Mouse (Mus musculus): Measurements from ENCODE around the gene Ang. TPM values are rescaled to one million over a fixed set of nuclear protein-coding genes. Genes with fewer than 3 reads are reported as not detected.

Gene Ang
- 3.6 TPM for polyA plus RNA-seq (2017; shearing (Covaris generic))

DNA sequence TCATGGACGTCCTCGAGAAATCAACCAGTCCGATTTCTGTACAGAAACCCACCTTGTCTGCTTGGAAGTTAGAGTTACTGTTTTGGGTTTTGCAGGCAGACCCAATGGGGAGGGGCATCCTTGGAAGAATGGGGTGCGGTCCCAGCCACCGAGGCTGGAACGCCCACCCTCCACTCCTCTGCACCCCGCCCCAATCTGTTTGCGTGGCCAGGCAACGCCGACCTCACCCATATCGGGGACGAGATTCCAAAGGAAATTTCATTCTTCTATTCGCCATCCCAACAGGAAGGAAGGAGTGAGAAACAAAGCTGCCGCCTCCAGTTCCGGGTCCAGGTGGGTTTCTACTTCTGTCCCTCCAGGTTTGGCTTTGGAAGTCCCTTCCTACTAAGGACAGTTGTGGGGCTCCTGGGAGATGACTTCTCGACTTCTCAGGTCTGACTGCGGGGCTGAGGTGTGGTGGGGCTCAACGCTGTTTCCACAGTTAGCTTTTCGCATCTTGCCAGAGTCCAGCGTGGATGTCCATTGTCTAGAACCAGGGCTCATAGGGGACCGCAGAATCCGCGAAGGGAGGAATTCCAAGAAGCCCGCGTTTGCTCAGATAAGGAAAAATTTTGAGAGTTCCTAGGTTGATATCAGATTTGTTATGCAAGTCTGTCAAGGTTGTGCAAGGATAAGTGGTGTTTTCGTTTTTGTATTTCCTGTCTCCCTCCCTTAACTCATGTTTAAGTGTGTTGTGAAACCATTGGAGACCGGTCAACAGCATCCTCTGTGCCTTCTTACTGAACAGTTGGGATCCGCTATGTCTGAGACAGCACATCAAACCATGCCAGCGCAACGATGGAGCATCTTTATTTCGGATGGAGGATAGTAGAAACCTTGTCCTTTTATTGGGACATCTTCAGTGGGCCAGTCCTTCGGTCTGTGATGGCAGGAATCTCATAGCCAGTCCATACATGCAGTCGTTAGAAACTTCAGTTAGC lies at the start of gene Ang, which contains the start of gene Rnase4:
Gene Ang (plus strand): TSS at position 230 of the 980 bp plus-strand sequence.
Gene Rnase4 (plus strand): TSS at position 157 of the 980 bp plus-strand sequence.

DNA sequence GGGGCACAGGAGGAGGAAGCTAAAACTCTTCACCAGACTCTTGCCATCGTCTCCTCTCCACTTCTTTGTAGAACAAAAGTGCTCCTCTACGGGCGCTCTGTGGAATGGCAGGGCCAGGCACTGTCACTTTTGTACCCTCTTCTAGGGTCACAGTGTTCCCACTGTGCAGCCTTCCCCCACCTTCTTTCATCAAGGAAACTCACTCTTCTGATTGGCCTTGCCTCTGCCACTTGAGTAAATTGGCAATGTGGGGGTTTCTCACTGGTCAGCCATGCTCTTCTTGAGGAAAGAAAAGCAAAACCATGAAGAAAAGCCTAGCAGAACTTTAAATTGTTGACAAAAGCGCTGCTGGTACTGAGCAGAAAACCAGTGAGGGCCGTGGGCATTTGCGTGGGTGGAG lies 49.2 kb upstream of the Ang start, which contains the start of gene Rnase9:
Gene Rnase9 (minus strand): TSS at position 101 of the 400 bp plus-strand sequence.

GRCm38 (mm10) chr14:51050063-51050462 lies 40.9 kb upstream of the Ang start, which contains the start of gene Rnase11:
Gene Rnase11, minus strand, starts transcription at chr14:51050163.

GRCm38 (mm10) chr14:51057401-51057831 lies 33.5 kb upstream of the Ang start, which contains the start of gene Rnase12:
Gene Rnase12, minus strand, starts transcription at chr14:51057661.

GRCm38 (mm10) chr14:51074335-51074734 lies 16.6 kb upstream of the Ang start, which contains the start of gene Olfr750:
Gene Olfr750, minus strand, starts transcription at chr14:51074435.

DNA sequence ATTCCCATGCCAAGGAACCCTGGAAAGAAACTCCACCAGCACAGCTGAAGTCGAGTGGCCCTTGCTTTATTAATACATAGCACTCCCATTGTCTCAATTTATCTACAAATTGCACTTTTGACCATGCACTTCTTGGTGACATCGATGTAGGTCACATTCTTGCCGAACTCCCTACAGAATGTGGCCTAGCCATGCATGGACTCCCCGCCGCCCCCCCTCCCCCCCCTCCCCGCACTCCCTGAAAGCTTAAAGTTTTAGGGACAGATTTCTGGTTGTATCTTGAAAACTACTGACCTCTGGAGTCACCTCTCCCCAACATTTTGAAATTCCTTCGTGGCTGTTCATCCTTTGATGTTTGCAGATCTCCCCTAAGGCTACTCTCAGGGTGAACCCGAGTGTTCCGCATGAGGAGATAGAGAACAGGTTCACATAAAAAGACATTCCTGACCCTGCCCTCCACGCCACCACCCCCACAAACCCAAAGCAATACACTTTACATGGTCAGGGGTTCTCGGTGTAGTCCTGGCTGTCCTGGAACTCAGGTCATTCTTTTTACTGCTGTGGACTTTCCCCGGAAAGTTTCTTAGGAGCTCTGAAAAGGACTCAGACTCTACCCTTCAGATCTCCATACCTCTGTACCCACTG lies 23.1 kb downstream of the Ang start, which contains the start of gene Eddm3b:
Gene Eddm3b (plus strand): TSS at position 511 of the 645 bp plus-strand sequence.

GRCm38 (mm10) chr14:51146685-51147084 lies 55.7 kb downstream of the Ang start, which contains the start of gene Rnase1:
Gene Rnase1, minus strand, starts transcription at chr14:51146785.

Other genes starting within 250 kb of the Ang start
- 28.8 TPM for gene Tep1, start 220.6 kb upstream of the Ang start, polyA plus RNA-seq (2017; shearing (Covaris generic))
- 0.05 TPM for gene Klhl33, start 193.6 kb upstream of the Ang start, polyA plus RNA-seq (2017; shearing (Covaris generic))
- 70.8 TPM for gene Osgep, start 166.3 kb upstream of the Ang start, polyA plus RNA-seq (2017; shearing (Covaris generic))
- 86.5 TPM for gene Apex1, start 166.2 kb upstream of the Ang start, polyA plus RNA-seq (2017; shearing (Covaris generic))
- gene Pip4p1, start 160.3 kb upstream of the Ang start, polyA plus RNA-seq (2017; shearing (Covaris generic)) = 6.1 TPM
- gene Pnp, start 160.1 kb upstream of the Ang start, polyA plus RNA-seq (2017; shearing (Covaris generic)) = 55.3 TPM
- not detected for gene Gm49342, start 146.6 kb upstream of the Ang start, polyA plus RNA-seq (2017; shearing (Covaris generic))
- 1.1 TPM for gene Pnp2, start 135.2 kb upstream of the Ang start, polyA plus RNA-seq (2017; shearing (Covaris generic))
- not detected for gene Rnase10, start 83.4 kb upstream of the Ang start, polyA plus RNA-seq (2017; shearing (Covaris generic))
- gene Rnase9, start 49.3 kb upstream of the Ang start, polyA plus RNA-seq (2017; shearing (Covaris generic)) = not detected
- gene Rnase11, start 41.0 kb upstream of the Ang start, polyA plus RNA-seq (2017; shearing (Covaris generic)) = not detected
- not detected for gene Rnase12, start 33.5 kb upstream of the Ang start, polyA plus RNA-seq (2017; shearing (Covaris generic))
- gene Olfr750, start 16.7 kb upstream of the Ang start, polyA plus RNA-seq (2017; shearing (Covaris generic)) = not detected
- gene Rnase4, start 73 bp upstream of the Ang start, polyA plus RNA-seq (2017; shearing (Covaris generic)) = 19.2 TPM
- gene Eddm3b, start 23.3 kb downstream of the Ang start, polyA plus RNA-seq (2017; shearing (Covaris generic)) = not detected
- gene Rnase6, start 32.8 kb downstream of the Ang start, polyA plus RNA-seq (2017; shearing (Covaris generic)) = 0.93 TPM
- gene Rnase1, start 55.6 kb downstream of the Ang start, polyA plus RNA-seq (2017; shearing (Covaris generic)) = not detected
- not detected for gene Rnase2b, start 71.1 kb downstream of the Ang start, polyA plus RNA-seq (2017; shearing (Covaris generic))
- gene Ang2, start 108.0 kb downstream of the Ang start, polyA plus RNA-seq (2017; shearing (Covaris generic)) = not detected
- not detected for gene Ear14, start 112.2 kb downstream of the Ang start, polyA plus RNA-seq (2017; shearing (Covaris generic))
- gene Rnase2a, start 165.0 kb downstream of the Ang start, polyA plus RNA-seq (2017; shearing (Covaris generic)) = not detected

All from CD4-positive, CD25-positive, alpha-beta regulatory T cell, adult 9 weeks (primary cell).